Mouse (Mus musculus) heart, adult 2 months (tissue): ENCODE measurements around the gene Nr2e3. TPM values are rescaled to one million over a fixed set of nuclear protein-coding genes. Genes with fewer than 3 reads are reported as not detected.
"Not testable (repeated sequence)": the region's sequence is repeated elsewhere in the genome, so short reads cannot be mapped to it uniquely, and the experiment has no call there.

Experiments
- DNase-seq, 2 experiments: peaks; one replicate each; pipeline ENCODE4 v3.0.0; 2021
- H3K27ac ChIP-seq: fragments of 200-600 bp; 2 replicates; pipeline ENCODE4 v1.8.1; 2022
- H3K27me3 ChIP-seq: fragments of 200-500 bp; 2 replicates; pipeline ENCODE4 v1.6.1; 2012; ENCODE audit warnings: mild to moderate bottlenecking, low read length, inconsistent platforms, mixed read lengths; ENCODE audit not compliant: control insufficient read depth, insufficient read depth
- H3K36me3 ChIP-seq: fragments of 200-500 bp; 2 replicates; pipeline ENCODE4 v1.6.1; 2012; ENCODE audit warnings: low read length, inconsistent platforms; ENCODE audit not compliant: control insufficient read depth, insufficient read depth
- H3K4me1 ChIP-seq: fragments of 200-500 bp; 2 replicates; pipeline ENCODE4 v1.6.1; 2011; ENCODE audit warnings: low read length; ENCODE audit not compliant: control insufficient read depth, insufficient read depth
- H3K4me3 ChIP-seq: fragments of 200-600 bp; 2 replicates; pipeline ENCODE4 v1.8.1; 2022
- H3K79me2 ChIP-seq: fragments of 200-500 bp; replicated peaks from 2 replicates; pipeline ENCODE4 v1.6.1; 2012; ENCODE audit warnings: mild to moderate bottlenecking, inconsistent platforms, low read length, moderate library complexity, mixed read lengths; ENCODE audit not compliant: control insufficient read depth, insufficient read depth
- H3K9ac ChIP-seq: fragments of 200-500 bp; 2 replicates; pipeline ENCODE4 v1.6.1; 2012; ENCODE audit warnings: low read depth, mild to moderate bottlenecking, control low read depth, inconsistent platforms, low read length, mixed read lengths
- CTCF ChIP-seq: fragments of 200-600 bp; IDR thresholded peaks from 2 replicates; pipeline ENCODE4 v1.8.1; 2022; ENCODE audit warnings: antibody characterized with exemption, mild to moderate bottlenecking, moderate library complexity
- EP300 ChIP-seq: fragments of 200-500 bp; IDR thresholded peaks from 2 replicates; pipeline ENCODE4 v1.6.1; 2011; ENCODE audit warnings: low read depth, low read length, control low read depth; ENCODE audit not compliant: insufficient read depth
- POLR2A ChIP-seq: fragments of 200-500 bp; IDR thresholded peaks from 2 replicates; pipeline ENCODE4 v1.6.1; 2011; ENCODE audit warnings: mild to moderate bottlenecking, low read depth, low read length, control low read depth; ENCODE audit not compliant: insufficient read depth
- WGBS: fragments of 180-500 bp; shearing (Covaris S2); methylation state at CpG from one replicate; pipeline ENCODE4 v1.1.7; 2018; 5-methylcytosine and 5-hydroxymethylcytosine counted together
- intact Hi-C: fragments of 180-260 bp; cut with DNase I; formaldehyde crosslinking; loops from one replicate; pipeline ENCODE4 v1.15.1; 2025
- polyA plus RNA-seq: library from polyadenylated mRNA; depleted of rRNA; stranded (reverse); fragments of >200 nt; gene quantifications from 2 replicates; pipeline ENCODE4 v1.2.3, GENCODE M21; 2012
- total RNA-seq, 2 experiments: library from RNA; stranded (reverse); gene quantifications; 2 replicates each; pipeline ENCODE4 v1.2.3; 2021

The Nr2e3 gene
- total and polyA plus RNA-seq, 3 experiments: not detected

DNA sequence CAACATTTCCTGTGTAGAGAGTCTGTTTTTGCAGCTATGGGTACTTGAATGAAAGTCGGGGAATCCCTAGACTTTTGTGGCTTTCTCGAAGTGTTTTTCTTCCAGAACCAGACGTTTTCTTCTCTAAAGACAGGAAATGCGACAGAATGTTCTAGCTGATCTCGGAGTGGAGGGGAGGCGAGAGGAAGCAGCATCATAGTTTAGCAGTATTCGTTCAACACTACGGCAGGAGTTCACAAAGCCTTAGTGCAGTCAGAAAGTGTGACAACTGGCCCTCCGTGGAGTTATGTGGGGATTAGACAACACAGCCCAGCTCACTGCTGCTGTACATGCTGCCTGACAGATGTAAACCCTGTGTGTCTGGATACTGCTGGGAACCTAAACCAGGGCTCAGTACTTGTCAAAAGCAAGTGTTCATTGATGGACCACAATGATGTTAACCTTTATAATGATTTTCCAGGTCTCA lies 18.5 kb downstream of the Nr2e3 start:
- no peak for DNase-seq
- no peak overlapping the region for H3K9ac ChIP-seq

GRCm38 (mm10) chr9:59940913-59941884 lies 19.3 kb downstream of the Nr2e3 start:
- intact Hi-C loops: no loop called here
- Histone ChIP-seq H3K79me2 (no peaks in the 10 kb centered on the region), H3K4me1 (peaks cover 4% of the 10 kb centered on the region), H3K27ac (no peak overlapping the region), H3K9ac (no peak overlapping the region), H3K4me3 (no peak overlapping the region), H3K36me3 (no peaks in the 10 kb centered on the region), H3K27me3 (no peaks in the 10 kb centered on the region)
- 58% methylated on average over 11 of the region's 12 CpGs for WGBS
- no peak for DNase-seq
- TF ChIP-seq EP300: no peak
- TF ChIP-seq POLR2A: no peak
- TF ChIP-seq CTCF: no peak

More for the DNA sequence above, 18.5 kb downstream of the Nr2e3 start:
- peaks cover 4% of the 10 kb centered on the region for H3K4me1 ChIP-seq
- 24% methylated on average over 9 of the region's 9 CpGs for WGBS
- H3K4me3 ChIP-seq: no peak overlapping the region
- H3K27me3 ChIP-seq: no peaks in the 10 kb centered on the region
- no peak overlapping the region for H3K27ac ChIP-seq
- H3K79me2 ChIP-seq: no peaks in the 10 kb centered on the region
- TF ChIP-seq CTCF: no peak
- no peak for TF ChIP-seq POLR2A
- TF ChIP-seq EP300: no peak
- intact Hi-C loops: no loop called here
- H3K36me3 ChIP-seq: no peaks in the 10 kb centered on the region

GRCm38 (mm10) chr9:59939691-59940090 lies 20.8 kb downstream of the Nr2e3 start:
- intact Hi-C loops: no loop called here
- no peaks in the 10 kb centered on the region for H3K79me2 ChIP-seq
- no peak overlapping the region for H3K9ac ChIP-seq
- DNase-seq: no peak
- H3K36me3 ChIP-seq: no peaks in the 10 kb centered on the region
- TF ChIP-seq EP300 (no peak), POLR2A (no peak), CTCF (no peak)
- no peak overlapping the region for H3K4me3 ChIP-seq
- peaks cover 4% of the 10 kb centered on the region for H3K4me1 ChIP-seq
- H3K27me3 ChIP-seq: no peaks in the 10 kb centered on the region
- H3K27ac ChIP-seq: no peak overlapping the region
- 38% methylated on average over 2 of the region's 2 CpGs for WGBS

DNA sequence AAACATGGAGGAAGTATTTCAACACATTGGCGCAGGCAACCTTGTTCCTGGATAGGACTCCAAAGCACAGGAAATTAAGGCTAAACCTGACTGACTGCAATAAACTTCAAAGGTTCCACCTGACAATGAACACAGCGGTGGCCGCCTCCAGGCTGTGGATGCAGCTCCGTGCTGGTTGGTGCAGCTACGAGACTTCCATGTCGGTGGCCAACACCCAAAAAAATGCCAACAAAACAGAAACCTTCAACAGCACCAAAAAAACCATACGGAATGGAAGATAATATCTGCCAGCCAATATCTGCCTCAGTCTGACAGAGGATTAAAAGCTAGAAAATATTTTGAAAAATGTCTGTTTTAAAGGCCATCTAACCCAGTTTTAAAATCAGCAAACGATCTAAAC lies 21.9 kb downstream of the Nr2e3 start:
- intact Hi-C loops: no loop called here
- H3K27me3 ChIP-seq: no peaks in the 10 kb centered on the region
- TF ChIP-seq POLR2A (no peak), CTCF (no peak), EP300 (no peak)
- no peak for DNase-seq
- no peak overlapping the region for H3K9ac ChIP-seq
- no peaks in the 10 kb centered on the region for H3K36me3 ChIP-seq
- no peaks in the 10 kb centered on the region for H3K79me2 ChIP-seq
- peaks cover 4% of the 10 kb centered on the region for H3K4me1 ChIP-seq
- no peak overlapping the region for H3K4me3 ChIP-seq
- WGBS: 90% methylated on average over 8 of the region's 8 CpGs
- no peak overlapping the region for H3K27ac ChIP-seq

DNA sequence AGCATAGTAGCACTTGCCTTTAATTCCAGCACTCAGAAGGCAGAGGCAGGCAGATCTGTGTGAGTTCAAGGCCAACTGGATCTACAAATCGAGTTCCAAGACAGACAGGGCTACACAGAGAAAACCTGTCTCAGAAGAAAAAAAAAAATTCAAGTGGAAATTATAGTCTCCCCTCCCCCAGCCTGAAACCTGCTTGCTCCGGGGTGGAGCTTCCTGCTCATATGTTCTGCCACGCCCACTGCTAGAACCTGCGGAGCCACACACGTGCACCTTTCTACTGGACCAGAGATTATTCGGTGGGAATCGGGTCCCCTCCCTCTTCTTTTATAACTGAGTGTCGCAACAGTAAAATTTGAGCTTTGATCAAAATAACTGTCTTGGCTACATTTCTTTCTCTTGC lies 24.6 kb downstream of the Nr2e3 start:
- H3K4me1 ChIP-seq, DNase-seq, H3K79me2 ChIP-seq, H3K27me3 ChIP-seq, H3K9ac ChIP-seq, H3K27ac ChIP-seq, intact Hi-C loops, H3K36me3 ChIP-seq, H3K4me3 ChIP-seq: not testable (repeated sequence)
- 78% methylated on average over 8 of the region's 8 CpGs for WGBS

DNA sequence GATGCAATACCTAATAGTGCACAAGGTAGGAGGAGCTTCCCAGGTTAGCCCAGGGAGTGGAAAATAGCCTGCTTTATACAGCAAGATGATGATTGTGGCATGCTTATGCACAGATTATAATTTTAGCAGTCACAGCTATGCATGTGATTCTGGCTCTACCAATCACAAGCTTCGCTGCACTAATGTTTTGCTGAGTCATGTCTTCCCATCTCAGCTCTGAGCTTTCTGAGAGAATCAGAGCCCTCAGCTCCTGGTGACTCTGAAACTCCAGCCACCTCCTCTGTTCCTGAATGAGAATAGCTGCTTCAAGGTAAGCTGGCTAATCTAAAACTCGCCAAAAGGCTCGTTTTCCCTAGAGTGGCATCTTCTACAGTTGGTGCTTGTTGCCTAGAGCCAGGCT lies 30.2 kb downstream of the Nr2e3 start:
- Histone ChIP-seq H3K27ac (no peak overlapping the region), H3K9ac (no peak overlapping the region), H3K36me3 (peaks cover 4% of the 10 kb centered on the region), H3K27me3 (no peaks in the 10 kb centered on the region), H3K4me1 (no peaks in the 10 kb centered on the region), H3K79me2 (no peaks in the 10 kb centered on the region), H3K4me3 (no peak overlapping the region)
- TF ChIP-seq CTCF (no peak), POLR2A (no peak), EP300 (no peak)
- intact Hi-C loops: no loop called here
- no peak for DNase-seq
- 80% methylated on average over 3 of the region's 3 CpGs for WGBS
